Mouse (Mus musculus) embryo, embryonic 11.5 days (tissue): ENCODE results near the gene Pde4dip.

Experiments used
- DNase-seq: peaks from one replicate; pipeline ENCODE4 v3.0.0-alpha.2; 2012; ENCODE audit warnings: low read depth, low spot score

Gene Pde4dip

DNA sequence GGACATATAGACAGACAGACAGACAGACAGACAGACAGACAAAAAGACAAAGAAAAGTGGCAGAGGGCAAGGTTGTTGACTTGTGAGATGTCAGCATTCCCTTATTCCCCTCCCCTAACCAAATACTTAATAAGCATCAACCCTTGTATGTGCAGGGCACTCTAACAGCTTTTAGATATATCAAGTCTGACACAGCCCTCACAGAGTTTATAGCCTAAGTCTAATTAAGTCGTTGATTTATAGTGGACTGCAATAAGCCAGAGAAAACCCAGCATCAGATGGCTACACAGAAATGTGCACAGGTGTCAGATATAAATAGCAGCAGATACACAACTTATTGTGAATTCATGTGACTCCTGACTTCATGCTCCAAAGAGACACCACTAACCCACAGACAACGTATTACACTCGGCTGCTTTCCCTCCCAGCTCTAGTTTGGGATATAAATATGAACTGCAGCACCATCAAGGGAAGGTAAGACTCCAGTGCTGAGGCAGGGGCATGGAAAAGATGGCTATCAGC is 87.3 kb downstream of the Pde4dip start:
- no peak for DNase-seq

DNA sequence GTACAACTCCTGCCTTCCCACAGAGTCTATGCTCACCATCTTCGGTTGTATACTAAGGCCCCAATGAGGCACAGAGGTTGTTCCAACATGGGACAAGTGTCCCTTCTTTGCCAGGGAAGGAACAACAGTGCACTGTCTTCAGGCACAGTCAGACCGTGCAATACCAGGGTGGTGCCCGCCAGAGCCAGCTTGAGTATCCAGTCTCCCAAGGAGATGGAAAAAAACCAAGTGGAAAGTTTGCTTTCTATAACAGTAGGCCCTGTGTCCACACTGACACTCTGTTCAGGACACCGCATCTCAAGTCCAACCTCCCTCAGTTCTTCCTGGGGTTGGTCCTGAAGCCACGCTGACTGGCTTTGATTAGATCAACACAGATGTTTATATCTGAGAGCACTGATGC is 87.8 kb downstream of the Pde4dip start:
- no peak for DNase-seq

- DNase-seq: no peak
These were observed 88.5 kb downstream of the Pde4dip start for GRCm38 (mm10) chr3:97800004-97800403.

DNA sequence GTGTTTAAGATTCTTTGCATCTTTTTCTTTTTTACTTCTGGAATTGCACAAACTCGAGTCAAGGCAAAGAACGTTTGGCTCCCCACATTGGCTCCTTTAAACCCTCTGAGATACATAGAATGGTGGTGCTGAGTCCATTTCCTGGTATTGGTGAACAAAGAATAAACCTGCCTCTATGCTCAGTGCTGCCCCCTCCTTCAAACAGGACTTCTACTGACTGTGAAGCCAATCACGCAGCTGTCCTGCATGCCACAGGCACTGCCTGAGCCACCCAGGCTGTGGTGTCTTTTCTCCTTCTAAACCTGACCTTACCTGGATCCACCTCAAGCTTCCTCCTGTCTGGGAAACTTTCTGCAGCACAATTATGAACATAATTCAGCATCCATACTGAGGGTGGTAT is 89.2 kb downstream of the Pde4dip start:
- DNase-seq: no peak

DNA sequence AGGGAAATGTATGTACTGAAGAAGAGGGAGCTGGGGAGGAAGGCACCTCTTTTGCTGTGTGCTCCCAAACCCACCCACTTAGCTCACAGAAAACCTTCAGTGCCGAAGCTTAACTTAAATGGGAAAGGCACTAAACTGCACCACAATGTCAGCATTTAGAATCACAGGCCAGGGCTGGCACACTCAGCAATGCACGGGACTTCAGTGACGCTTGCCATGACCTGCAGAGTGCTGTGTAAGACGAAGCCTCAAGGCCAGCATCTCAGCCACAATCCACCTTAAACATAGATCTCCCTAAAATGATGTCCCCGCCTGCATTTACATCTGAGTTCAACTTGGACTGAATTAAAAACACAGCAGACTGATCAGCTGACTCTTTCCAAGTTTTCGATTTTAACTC is 91.1 kb downstream of the Pde4dip start:
- no peak for DNase-seq

GRCm38 (mm10) chr3:97793995-97794394 is 94.5 kb downstream of the Pde4dip start:
- DNase-seq: no peak

GRCm38 (mm10) chr3:97790150-97790549 is 98.4 kb downstream of the Pde4dip start:
- DNase-seq: no peak

DNA sequence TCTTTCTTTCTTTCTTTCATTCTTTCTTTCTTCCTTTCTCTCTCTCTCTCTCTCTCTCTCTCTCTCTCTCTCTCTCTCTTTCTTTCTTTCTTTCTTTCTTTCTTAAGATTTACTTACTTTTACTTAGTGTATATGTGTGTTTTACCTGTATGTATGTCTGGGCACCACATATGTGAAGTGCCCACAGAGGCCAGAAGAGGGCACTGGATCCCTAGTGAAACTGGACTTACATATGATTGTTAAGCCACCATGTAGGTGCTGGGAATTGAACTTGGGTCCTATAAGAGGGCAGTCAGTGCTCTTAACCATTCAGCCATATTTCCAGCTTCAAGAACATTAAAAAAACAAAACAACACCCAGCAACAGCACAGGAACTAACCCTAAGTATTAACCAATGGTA is 99.2 kb downstream of the Pde4dip start:
- DNase-seq: no peak

DNA sequence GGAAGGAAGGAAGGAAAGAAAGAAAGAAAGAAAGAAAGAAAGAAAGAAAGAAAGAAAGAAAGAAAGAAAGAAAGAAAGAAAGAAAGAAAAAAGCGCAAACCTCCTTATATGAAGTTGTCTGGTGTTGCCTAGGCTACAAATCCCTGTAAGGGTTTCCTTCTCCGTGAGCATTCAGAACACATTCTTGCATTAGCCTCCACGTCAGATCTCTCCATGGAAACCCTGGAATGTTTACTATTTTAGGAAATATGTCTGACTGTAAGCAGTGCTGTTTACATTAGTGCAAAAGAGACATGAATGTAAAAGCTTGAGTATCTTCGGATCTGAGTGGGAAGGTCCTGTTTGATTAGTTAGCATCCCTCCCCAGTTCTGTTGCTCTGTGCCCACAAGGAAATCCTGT is 112.3 kb downstream of the Pde4dip start:
- DNase-seq: no peak

- DNase-seq: no peak
These were observed 112.8 kb downstream of the Pde4dip start for GRCm38 (mm10) chr3:97775742-97776141.

DNA sequence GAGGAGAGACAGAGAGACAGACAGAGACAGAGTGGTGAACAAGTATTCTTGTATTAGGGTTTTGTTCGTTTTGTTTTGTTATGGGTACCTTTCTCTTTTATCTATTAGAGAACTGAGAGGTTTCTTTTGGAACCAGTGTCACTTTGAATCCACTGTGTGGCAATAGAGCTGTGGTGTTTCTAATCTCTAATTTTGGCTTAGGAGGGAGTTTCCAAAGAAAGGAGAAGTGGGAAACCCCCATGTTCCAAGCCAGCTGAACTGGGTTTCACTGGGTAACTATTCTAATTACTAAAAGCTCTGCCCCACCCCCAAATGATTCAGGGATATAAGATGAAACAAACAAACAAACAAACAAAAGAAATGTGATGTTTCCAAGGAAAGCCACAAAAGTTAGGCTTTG is 113.6 kb downstream of the Pde4dip start:
- DNase-seq: no peak

DNA sequence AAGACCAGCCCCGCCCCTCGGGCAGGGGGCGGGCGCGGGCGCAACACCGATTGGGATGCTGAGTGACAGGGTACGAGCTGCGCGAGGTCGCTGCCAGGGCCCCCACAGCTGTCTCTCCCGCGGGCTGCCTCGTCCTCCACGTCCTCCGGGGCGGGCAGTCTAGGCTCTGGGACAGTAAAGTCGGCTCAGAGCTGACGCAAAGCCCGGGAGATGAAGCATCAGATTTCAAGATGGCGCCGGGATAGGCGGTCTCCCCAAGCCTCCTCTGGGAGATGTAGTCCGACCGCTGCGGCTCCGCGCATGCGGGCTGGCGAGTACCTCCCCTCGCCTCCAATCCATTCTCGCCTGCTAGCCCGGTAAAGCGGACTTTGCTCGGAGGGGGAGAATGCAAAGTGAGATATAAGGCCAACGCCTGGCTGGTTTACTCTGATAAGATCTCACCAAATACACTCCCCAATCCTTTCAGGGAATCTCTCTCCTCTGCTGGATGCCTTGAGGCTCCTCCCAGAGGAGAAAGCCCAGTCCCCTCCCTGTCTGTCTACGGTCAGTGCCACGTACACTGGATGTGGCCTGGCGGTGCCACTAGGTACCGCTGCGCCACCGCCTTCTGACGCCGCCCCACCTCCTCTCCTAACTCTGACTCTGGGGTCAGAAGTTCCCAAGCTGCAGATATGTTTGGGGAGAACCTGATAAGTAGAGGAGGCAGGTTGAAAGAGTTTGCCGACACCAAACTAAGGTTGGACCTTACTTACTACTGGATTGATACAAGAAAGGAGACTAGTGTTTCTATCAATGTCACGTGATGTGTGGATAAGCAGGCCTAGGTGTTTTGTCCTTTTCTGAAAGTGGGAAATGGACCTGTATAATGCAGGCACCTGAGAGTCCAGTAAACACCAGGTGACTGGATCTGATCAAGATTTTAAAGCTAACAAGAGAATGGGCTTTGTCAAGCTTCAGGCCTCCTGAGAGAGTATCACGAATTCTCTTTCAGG is 120.4 kb downstream of the Pde4dip start:
- DNase-seq: peak; percentile 91

- DNase-seq: no peak
These were observed 121.3 kb downstream of the Pde4dip start for GRCm38 (mm10) chr3:97767041-97767770.

DNA sequence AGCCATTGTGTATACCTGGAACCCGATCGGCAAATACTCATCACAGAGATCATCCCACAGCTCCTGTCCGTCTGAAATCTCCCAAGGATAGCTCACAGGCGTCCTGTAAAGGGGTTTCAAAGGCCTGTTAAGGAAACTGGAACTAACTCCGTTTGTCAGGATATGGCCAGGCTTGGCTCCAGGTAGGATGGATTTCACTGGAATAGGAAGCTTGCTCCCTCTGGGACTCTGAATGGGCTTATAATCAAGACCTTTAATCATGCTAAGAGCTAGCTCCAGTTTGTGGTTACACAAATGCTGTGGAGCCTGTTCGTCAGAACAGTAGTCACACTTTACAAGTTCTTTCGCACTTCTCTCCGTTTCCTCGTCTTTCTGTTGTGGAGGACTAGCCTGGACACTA is 122.0 kb downstream of the Pde4dip start:
- no peak for DNase-seq

GRCm38 (mm10) chr3:97764152-97764551 is 124.4 kb downstream of the Pde4dip start:
- DNase-seq: no peak

DNA sequence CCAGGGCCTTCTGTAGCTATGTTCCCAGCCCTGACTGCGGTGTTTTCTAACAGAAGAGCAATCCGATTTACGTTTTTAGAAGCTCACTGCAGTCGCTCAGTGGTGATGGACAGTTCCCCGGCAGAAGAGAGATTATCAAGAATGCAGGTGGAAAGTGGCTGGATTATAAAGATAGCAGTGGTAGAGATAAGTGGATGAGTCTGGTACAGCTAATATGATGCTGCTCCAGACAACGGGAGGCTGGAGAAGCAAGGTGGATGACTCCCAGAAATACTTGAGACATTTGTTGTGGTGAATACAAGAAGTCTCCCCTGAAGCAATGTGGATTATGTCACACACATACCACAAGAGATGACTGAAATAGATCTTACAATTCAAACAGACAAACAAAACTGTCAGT is 126.6 kb downstream of the Pde4dip start:
- DNase-seq: no peak

GRCm38 (mm10) chr3:97761168-97761567 is 127.3 kb downstream of the Pde4dip start:
- DNase-seq: no peak

GRCm38 (mm10) chr3:97759846-97760245 is 128.7 kb downstream of the Pde4dip start:
- DNase-seq: no peak

- DNase-seq: no peak
These were observed 131.0 kb downstream of the Pde4dip start for GRCm38 (mm10) chr3:97757501-97757900.

GRCm38 (mm10) chr3:97756283-97757074 is 132.0 kb downstream of the Pde4dip start:
- no peak for DNase-seq

- DNase-seq: no peak
These were observed 133.1 kb downstream of the Pde4dip start for GRCm38 (mm10) chr3:97755411-97755810.

DNA sequence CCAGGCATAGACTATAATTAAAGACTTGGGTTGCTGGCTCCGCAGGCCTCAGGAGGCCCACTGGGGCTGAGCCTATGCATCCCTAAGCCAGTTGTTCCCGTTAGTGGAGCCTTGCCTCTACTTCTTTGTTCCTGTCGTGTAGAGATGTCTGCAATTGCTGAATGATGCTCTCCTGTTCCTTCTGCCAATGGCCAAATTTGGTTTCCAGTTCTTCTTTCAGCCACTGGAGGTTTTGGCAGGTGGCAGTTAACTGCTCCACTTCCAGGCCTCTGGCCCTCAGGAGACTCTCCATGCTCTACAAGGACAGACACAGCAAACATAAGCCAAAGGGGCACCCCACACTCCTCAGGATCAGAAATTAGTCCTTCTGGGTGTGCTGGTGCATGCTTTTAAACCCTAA is 135.6 kb downstream of the Pde4dip start:
- no peak for DNase-seq
